Mouse (Mus musculus) liver, embryonic 15.5 days (tissue): ENCODE results near the gene Asf1b. TPM values are rescaled to one million over a fixed set of nuclear protein-coding genes. Genes with fewer than 3 reads are reported as not detected.
"Not testable (repeated sequence)": the region's sequence is repeated elsewhere in the genome, so short reads cannot be mapped to it uniquely, and the experiment has no call there.

Experiments
- ATAC-seq: fragments of 200-750 bp; cut with Nextera tagmentation; 2 replicates; pipeline ENCODE4 v1.8.0; 2017; ENCODE audit warnings: moderate number of reproducible peaks, mild to moderate bottlenecking, moderate library complexity; ENCODE audit not compliant: insufficient read depth
- H3K27ac ChIP-seq: fragments of 300-500 bp; sonication (generic); replicated peaks from 2 replicates; pipeline ENCODE4 v1.5.1; 2015; ENCODE audit warnings: mild to moderate bottlenecking, inconsistent platforms
- H3K27me3 ChIP-seq: fragments of 300-500 bp; sonication (generic); 2 replicates; pipeline ENCODE4 v1.6.1; 2015; ENCODE audit warnings: mild to moderate bottlenecking, inconsistent platforms
- H3K36me3 ChIP-seq: fragments of 300-500 bp; sonication (generic); replicated peaks from 2 replicates; pipeline ENCODE4 v1.6.1; 2015; ENCODE audit warnings: moderate library complexity, mild to moderate bottlenecking, inconsistent platforms
- H3K4me1 ChIP-seq: fragments of 300-500 bp; sonication (generic); replicated peaks from 2 replicates; pipeline ENCODE4 v1.6.1; 2015; ENCODE audit warnings: inconsistent platforms
- H3K4me2 ChIP-seq: fragments of 300-500 bp; sonication (generic); 2 replicates; pipeline ENCODE4 v1.6.1; 2015; ENCODE audit warnings: moderate library complexity, mild to moderate bottlenecking, inconsistent platforms
- H3K4me3 ChIP-seq: fragments of 300-500 bp; sonication (generic); replicated peaks from 2 replicates; pipeline ENCODE4 v1.5.1; 2015; ENCODE audit warnings: mild to moderate bottlenecking, inconsistent platforms
- H3K9ac ChIP-seq: fragments of 300-500 bp; sonication (generic); 2 replicates; pipeline ENCODE4 v1.6.1; 2015; ENCODE audit warnings: moderate library complexity, mild to moderate bottlenecking, inconsistent platforms
- H3K9me3 ChIP-seq: fragments of 300-500 bp; sonication (generic); replicated peaks from 2 replicates; pipeline ENCODE4 v1.6.1; 2016; ENCODE audit warnings: inconsistent platforms
- WGBS: fragments of 180-500 bp; shearing (Covaris S2); methylation state at CpG from one replicate; pipeline ENCODE4 v1.1.7; 2015; ENCODE audit warnings: mixed read lengths; ENCODE audit not compliant: insufficient replicate concordance; 5-methylcytosine and 5-hydroxymethylcytosine counted together
- polyA plus RNA-seq: library from polyadenylated mRNA; unstranded; fragments of >200 nt; fragmentation: Nextera tagmentation; extraction: Ambion mirVana; gene quantifications from 2 replicates; pipeline ENCODE4 v1.2.1, GENCODE M21; 2015

The Asf1b gene
- polyA plus RNA-seq, 1 experiment from 2014 or later, result 118 TPM

DNA sequence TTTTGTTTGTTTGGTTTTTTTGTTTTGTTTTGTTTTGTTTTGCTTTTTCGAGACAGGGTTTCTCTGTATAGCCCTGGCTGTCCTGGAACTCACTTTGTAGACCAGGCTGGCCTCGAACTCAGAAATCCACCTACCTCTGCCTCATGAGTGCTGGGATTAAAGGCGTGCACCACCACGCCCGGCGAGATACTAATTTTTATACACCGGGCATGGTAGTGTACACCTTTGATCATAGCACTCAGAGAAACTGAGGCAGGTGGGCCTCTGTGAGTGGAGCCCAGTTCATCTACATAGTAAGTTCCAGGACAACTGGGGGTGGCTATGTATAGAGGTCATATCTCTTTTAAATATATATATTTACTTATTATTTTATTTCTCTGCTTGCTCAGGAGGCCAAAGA is 50.2 kb downstream of the Asf1b start:
- peaks cover 49% of the 10 kb centered on the region for H3K4me1 ChIP-seq
- H3K4me2 ChIP-seq, result peak overlapping the region; percentile 96; the same call in 1 of the 2 replicates
- not testable (repeated sequence) for H3K4me3 ChIP-seq, H3K9ac ChIP-seq, ATAC-seq, H3K9me3 ChIP-seq
- peak overlapping the region; percentile 78; the same call in 1 of the 2 replicates for H3K27ac ChIP-seq
- WGBS, result 78% methylated on average over 7 of the region's 7 CpGs
- H3K27me3 ChIP-seq, result peaks cover 13% of the 10 kb centered on the region
- H3K36me3 ChIP-seq, result peaks cover 26% of the 10 kb centered on the region

- ATAC-seq, result no peak
Measured at GRCm38 (mm10) chr8:84008362-84008761, 53.1 kb downstream of the Asf1b start.

GRCm38 (mm10) chr8:84009876-84010275 is 54.6 kb downstream of the Asf1b start:
- Histone ChIP-seq H3K27ac (no peak overlapping the region), H3K27me3 (peaks cover 54% of the 10 kb centered on the region), H3K36me3 (no peaks in the 10 kb centered on the region), H3K4me3 (no peak overlapping the region), H3K9me3 (no peaks in the 10 kb centered on the region), H3K9ac (no peak overlapping the region), H3K4me1 (peaks cover 35% of the 10 kb centered on the region), H3K4me2 (no peak overlapping the region)
- WGBS, result 2% methylated on average over 11 of the region's 11 CpGs
- ATAC-seq, result no peak

More at GRCm38 (mm10) chr8:84008362-84008761, 53.1 kb downstream of the Asf1b start:
- no peak overlapping the region for H3K9ac ChIP-seq
- H3K36me3 ChIP-seq, result no peaks in the 10 kb centered on the region
- H3K4me1 ChIP-seq, result peaks cover 48% of the 10 kb centered on the region
- no peaks in the 10 kb centered on the region for H3K9me3 ChIP-seq
- 41% methylated on average over 7 of the region's 7 CpGs for WGBS
- H3K4me3 ChIP-seq, result no peak overlapping the region
- peaks cover 41% of the 10 kb centered on the region for H3K27me3 ChIP-seq
- no peak overlapping the region for H3K27ac ChIP-seq
- no peak overlapping the region for H3K4me2 ChIP-seq

DNA sequence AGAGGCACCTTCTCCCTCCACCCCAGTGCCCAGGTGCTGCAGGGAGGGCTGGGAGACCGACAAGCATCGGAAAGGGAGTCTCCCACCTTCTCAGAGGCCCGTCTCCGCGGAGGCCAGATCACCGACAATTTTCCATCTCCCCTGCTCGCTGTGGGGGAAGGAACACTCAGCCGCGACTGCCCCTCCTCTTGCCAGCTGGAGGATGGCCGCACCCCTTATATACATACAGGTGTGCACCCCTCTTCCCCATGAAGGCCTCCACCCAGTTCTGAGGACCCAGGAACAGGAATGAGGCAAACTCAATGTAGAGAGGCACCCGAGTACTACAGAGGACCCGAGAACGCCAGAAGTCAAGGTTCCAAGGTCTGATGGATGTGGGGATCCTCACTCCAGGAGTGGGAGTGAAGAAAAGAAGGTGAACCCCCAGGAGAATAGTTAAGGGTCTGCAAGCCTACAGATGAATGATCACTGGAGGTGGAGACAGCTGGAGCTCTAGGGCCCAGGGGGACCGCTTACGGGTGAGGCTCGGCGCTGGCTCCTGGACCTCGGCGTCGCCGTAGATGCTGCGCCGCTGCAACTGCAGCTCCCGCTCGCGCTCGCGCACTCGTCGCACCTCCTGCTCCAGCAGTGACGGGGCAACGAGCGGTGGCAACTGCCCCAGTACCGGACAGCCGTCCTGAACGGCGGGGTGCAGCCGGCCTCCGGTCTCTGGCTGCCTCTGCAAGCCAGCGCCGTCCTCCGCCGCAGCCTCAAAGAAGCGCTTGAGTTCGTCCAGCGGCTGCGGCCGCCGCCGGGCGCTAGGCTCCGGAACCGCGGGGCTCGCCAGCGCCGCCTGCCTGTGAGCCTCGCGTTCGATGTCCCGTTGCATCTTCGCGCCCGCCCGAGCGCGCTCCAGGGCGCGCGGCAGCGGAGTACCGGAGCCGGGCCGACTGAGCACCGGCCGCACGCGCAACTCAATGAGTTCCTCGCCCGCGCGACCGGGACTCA is 55.6 kb downstream of the Asf1b start:
- WGBS, result 2% methylated on average over 83 of the region's 83 CpGs
- H3K9ac ChIP-seq, result no peak overlapping the region
- H3K27me3 ChIP-seq, result peaks cover 57% of the 10 kb centered on the region
- no peak overlapping the region for H3K27ac ChIP-seq
- H3K9me3 ChIP-seq, result no peaks in the 10 kb centered on the region
- H3K4me1 ChIP-seq, result peaks cover 28% of the 10 kb centered on the region
- H3K4me3 ChIP-seq, result peak overlapping the region; percentile 50
- peak overlapping the region; percentile 71 for H3K4me2 ChIP-seq
- ATAC-seq, result peak; percentile 45
- no peaks in the 10 kb centered on the region for H3K36me3 ChIP-seq

GRCm38 (mm10) chr8:84011705-84012498 is 56.6 kb downstream of the Asf1b start, which contains the start of gene 2210011C24Rik:
TSS of gene 2210011C24Rik (minus strand) at chr8:84012171.
- H3K9me3 ChIP-seq, result no peaks in the 10 kb centered on the region
- no peaks in the 10 kb centered on the region for H3K36me3 ChIP-seq
- no peak within 1 kb of the TSS for H3K27ac ChIP-seq
- no peak for ATAC-seq
- peak within 1 kb of the TSS; percentile 50 for H3K4me3 ChIP-seq
- 2% methylated on average over 45 of the region's 45 CpGs for WGBS
- peak within 1 kb of the TSS; percentile 71 for H3K4me2 ChIP-seq
- H3K4me1 ChIP-seq, result peaks cover 28% of the 10 kb centered on the region
- H3K27me3 ChIP-seq, result peaks cover 57% of the 10 kb centered on the region
- no peak within 1 kb of the TSS for H3K9ac ChIP-seq

GRCm38 (mm10) chr8:84012499-84013165 is 57.3 kb downstream of the Asf1b start:
- Histone ChIP-seq H3K4me1 (peaks cover 28% of the 10 kb centered on the region), H3K9ac (no peak overlapping the region), H3K4me2 (peak overlapping the region; percentile 71), H3K4me3 (peak overlapping the region; percentile 50), H3K9me3 (no peaks in the 10 kb centered on the region), H3K27ac (no peak overlapping the region), H3K27me3 (peaks cover 58% of the 10 kb centered on the region), H3K36me3 (no peaks in the 10 kb centered on the region)
- ATAC-seq, result no peak
- WGBS, result 9% methylated on average over 35 of the region's 35 CpGs

GRCm38 (mm10) chr8:84015833-84016232 is 60.5 kb downstream of the Asf1b start:
- no peaks in the 10 kb centered on the region for H3K36me3 ChIP-seq
- peaks cover 21% of the 10 kb centered on the region for H3K4me1 ChIP-seq
- no peaks in the 10 kb centered on the region for H3K9me3 ChIP-seq
- 76% methylated on average over 5 of the region's 5 CpGs for WGBS
- no peak overlapping the region for H3K27ac ChIP-seq
- no peak overlapping the region for H3K9ac ChIP-seq
- no peak overlapping the region for H3K4me2 ChIP-seq
- peaks cover 64% of the 10 kb centered on the region for H3K27me3 ChIP-seq
- no peak overlapping the region for H3K4me3 ChIP-seq
- ATAC-seq, result no peak

DNA sequence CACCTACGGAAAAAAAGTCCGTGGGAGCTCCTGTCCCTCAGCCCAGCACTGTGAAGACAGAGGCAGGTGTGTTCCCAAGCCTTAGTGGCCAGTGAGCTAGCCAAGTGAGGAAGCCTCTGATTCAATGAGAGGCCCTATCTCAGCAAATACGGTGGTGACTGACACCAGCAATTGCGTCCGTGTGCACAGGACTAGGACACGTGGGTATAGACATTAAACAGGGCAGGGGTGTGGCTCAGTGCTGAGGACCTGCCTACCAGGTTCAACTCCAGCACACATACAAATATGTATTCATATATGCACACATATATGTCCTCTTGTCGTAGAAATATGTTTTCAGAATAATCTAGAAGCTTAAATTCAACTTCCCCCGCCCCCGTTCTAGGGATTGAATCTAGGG is 64.4 kb downstream of the Asf1b start:
- no peaks in the 10 kb centered on the region for H3K36me3 ChIP-seq
- H3K27me3 ChIP-seq, result peaks cover 65% of the 10 kb centered on the region
- H3K4me1 ChIP-seq, result no peaks in the 10 kb centered on the region
- no peak overlapping the region for H3K4me3 ChIP-seq
- H3K4me2 ChIP-seq, result no peak overlapping the region
- no peak overlapping the region for H3K27ac ChIP-seq
- WGBS, result 63% methylated on average over 9 of the region's 9 CpGs
- H3K9me3 ChIP-seq, result no peaks in the 10 kb centered on the region
- no peak for ATAC-seq
- H3K9ac ChIP-seq, result no peak overlapping the region
